Mouse (Mus musculus) thymus, postnatal 0 days (tissue): ENCODE measurements at regions not wholly inside any gene's neighbourhood (a gene's known extent, or its start where the extent isn't known, plus 50 kb on each side); places are given as distances from the start of the nearest gene placed in this dataset.
"Not testable (repeated sequence)": the region's sequence is repeated elsewhere in the genome, so short reads cannot be mapped to it uniquely, and the experiment has no call there.

Experiments used
- DNase-seq: peaks from one replicate; pipeline ENCODE4 v3.0.0-alpha.2; 2015; ENCODE audit warnings: low spot score

GRCm38 (mm10) chr1:30548761-30549160 is 325.0 kb downstream of the Phf3 start:
- DNase-seq, result not testable (repeated sequence)

GRCm38 (mm10) chr1:30540088-30540698 is 333.5 kb downstream of the Phf3 start:
- DNase-seq, result no peak

- DNase-seq, result no peak
These were observed 336.4 kb downstream of the Phf3 start for GRCm38 (mm10) chr1:30536989-30537975.

GRCm38 (mm10) chr1:30517348-30517747 is 356.4 kb downstream of the Phf3 start:
- DNase-seq, result no peak

GRCm38 (mm10) chr1:30515846-30516245 is 357.9 kb downstream of the Phf3 start:
- DNase-seq, result no peak

GRCm38 (mm10) chr1:30503224-30503623 is 370.5 kb downstream of the Phf3 start:
- DNase-seq, result no peak

GRCm38 (mm10) chr1:30460295-30460958 is 413.3 kb downstream of the Phf3 start:
- DNase-seq, result no peak

- no peak for DNase-seq
These were observed 435.8 kb downstream of the Phf3 start for GRCm38 (mm10) chr1:30437964-30438363.

- DNase-seq, result no peak
These were observed 457.1 kb downstream of the Phf3 start for GRCm38 (mm10) chr1:30416582-30416981.

- no peak for DNase-seq
These were observed 458.8 kb downstream of the Phf3 start for GRCm38 (mm10) chr1:30414881-30415439.
